Mouse (Mus musculus) adrenal gland, adult 18-20 months (tissue): Measurements from ENCODE around the gene Mllt1. TPM values are rescaled to one million over a fixed set of nuclear protein-coding genes. Genes with fewer than 3 reads are reported as not detected.
A peak's percentile ranks its signal among the peaks of the same experiment; 100 is the strongest.
"Not testable (repeated sequence)": the region's sequence is repeated elsewhere in the genome, so short reads cannot be mapped to it uniquely, and the experiment has no call there.

Experiments
- DNase-seq, 2 experiments: peaks; one replicate each; pipeline ENCODE4 v3.0.0; 2021 to 2022; ENCODE audit warnings: low spot score in 2 of 2
- total RNA-seq, 2 experiments: library from RNA; stranded (reverse); gene quantifications; 1 replicate in 1 of 2; 2 replicates in 1 of 2; pipeline ENCODE4 v1.2.3; 2021

Gene Mllt1
- total RNA-seq, 2 experiments from 2014 or later: 31.1 to 32.4 TPM

GRCm38 (mm10) chr17:56938751-56939150 is 3.5 kb upstream of the Mllt1 start:
- no peak for DNase-seq

DNA sequence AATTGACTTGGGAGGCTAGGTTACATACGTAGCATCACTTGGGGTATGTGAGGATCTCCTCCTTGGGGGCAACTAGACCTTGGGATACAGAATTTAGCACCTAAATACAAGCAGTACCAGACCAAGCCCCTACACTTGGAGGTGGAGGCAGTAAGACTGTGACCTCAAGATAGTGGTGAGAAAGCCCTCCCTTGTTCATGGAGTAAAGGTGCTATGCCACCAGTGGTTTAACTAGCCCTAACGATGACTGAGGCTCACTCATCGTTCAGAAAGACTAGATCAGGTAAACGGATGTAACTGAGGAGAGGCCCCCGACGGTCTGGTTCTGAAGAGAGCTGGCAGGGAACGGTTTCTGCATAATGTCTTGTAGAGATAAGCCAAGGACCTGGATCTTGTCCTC is 1.5 kb upstream of the Mllt1 start:
- no peak for DNase-seq

GRCm38 (mm10) chr17:56934545-56935330 is 477 bp downstream of the Mllt1 start:
- peak in 1 of 2 experiments; percentile 47 for DNase-seq

DNA sequence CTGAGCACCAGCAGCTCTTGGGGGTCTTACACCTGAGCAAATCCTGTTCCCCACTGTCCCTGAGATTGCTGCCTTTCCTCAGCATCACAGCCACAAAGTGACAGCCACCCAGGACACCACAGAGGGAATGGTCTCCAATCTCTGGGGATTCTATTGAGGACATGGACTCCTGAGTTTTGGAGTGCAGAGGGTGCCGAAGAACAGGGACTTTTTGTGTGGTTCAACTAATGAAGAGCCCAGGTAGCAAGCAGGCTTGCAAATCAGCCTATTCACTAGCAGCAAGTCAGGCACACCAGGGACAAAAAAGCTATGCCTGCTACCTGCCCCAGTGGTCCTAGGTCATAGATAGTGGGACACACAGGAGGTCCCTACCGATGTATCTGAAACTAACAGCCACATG is 1.8 kb downstream of the Mllt1 start:
- no peak for DNase-seq

DNA sequence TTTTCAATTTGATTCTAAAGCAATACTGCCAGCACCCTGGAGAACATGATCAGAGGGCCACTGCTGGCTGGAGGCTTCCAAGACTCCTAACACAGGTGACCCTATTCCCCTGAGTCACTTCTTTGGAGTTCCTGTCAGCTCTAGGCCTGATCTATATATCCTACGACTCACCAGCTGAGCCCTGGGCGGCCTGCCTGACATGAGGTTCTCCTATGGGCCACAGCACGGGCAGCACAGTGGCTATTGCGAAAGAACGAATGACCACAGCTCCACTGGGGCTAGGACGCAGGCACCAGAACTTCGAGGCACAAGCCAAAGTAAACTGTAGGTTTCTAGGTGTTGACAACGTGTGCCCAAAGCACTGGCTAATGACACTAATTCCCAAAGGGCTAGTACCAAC is 5.2 kb downstream of the Mllt1 start:
- no peak for DNase-seq

DNA sequence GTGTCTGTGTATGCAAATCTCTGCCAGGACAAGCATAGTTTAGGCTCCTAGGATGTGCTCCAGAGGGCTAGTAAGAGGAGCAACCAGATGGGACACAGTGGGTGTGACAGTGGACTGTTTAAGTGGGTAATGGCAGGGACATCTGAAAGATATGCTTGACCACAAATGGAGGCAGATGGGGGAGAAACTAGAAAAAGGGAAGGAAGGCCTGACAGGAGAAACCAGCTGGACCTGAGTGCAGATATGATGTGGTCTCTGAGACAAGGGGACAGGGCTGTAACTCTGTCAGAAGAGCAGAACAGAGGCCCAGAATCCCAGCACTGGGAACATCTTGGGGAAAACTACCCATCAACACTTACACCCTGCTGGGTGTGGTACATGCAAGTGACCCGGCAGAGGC is 5.7 kb downstream of the Mllt1 start:
- no peak for DNase-seq

GRCm38 (mm10) chr17:56929101-56929500 is 6.1 kb downstream of the Mllt1 start:
- DNase-seq: no peak

DNA sequence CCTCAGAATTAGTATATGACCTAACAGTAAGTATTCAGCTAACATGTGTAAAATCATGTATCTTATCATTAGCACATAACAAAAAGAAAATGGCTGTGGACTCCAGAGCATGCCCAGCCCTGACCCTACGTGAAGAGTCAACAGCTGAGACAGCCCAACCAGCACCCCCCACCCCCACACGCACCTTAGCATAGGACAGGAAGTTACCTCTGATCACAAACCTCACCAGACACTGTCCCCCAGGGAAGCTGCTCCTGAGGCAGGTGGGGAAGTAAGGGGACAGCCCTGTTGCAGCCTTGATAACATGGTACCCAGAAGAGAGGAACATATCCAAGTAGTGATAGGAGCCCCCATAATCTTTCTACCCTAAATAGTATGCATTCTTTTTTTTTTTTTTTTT is 9.2 kb downstream of the Mllt1 start:
- DNase-seq: no peak

- no peak for DNase-seq
These were observed 15.5 kb downstream of the Mllt1 start for GRCm38 (mm10) chr17:56919725-56920124.

GRCm38 (mm10) chr17:56917166-56917565 is 18.0 kb downstream of the Mllt1 start:
- DNase-seq: no peak

GRCm38 (mm10) chr17:56913444-56913843 is 21.8 kb downstream of the Mllt1 start:
- no peak for DNase-seq

GRCm38 (mm10) chr17:56913023-56913422 is 22.2 kb downstream of the Mllt1 start:
- no peak for DNase-seq

DNA sequence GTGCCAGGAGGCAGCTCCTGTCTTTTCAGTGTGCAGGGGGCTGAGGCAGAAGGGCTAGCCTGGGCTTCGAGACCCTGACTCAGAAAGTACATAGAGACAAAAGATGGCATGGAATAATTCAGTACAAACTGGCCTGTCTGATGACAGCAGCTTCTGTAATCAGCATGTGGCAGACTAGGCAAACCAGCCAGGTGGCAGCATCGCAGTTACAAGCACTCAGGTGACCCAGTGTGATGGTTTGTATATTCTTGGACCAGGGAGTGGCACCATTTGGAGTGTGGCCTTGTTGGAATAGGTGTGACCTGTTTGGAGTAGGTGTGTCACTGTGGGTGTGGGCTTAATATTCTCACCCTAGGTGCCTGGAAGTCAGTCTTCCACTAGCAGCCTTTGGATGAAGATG is 25.5 kb downstream of the Mllt1 start:
- DNase-seq: not testable (repeated sequence)

GRCm38 (mm10) chr17:56907887-56908286 is 27.3 kb downstream of the Mllt1 start:
- no peak for DNase-seq

- DNase-seq: no peak
These were observed 28.1 kb downstream of the Mllt1 start for GRCm38 (mm10) chr17:56907096-56907495.

DNA sequence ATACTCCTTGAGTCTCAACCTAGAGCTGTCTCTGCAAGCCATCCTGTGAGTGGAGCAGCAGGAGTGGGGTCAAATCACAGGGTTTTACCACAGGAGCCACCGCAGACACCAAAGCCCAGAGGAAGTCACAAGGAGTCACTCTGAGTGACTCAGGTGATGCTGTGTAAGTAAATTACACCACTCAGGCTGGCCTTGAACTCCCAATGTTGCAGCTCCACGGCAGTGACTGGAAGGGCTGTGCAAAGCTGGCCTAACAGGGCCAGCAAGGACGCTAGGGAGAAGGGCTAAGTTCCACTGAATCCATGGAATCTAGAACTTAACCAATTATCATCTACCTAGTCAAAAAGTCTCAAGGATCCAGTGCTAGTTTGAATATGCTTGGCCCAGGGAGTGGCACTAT is 29.0 kb downstream of the Mllt1 start:
- no peak for DNase-seq

DNA sequence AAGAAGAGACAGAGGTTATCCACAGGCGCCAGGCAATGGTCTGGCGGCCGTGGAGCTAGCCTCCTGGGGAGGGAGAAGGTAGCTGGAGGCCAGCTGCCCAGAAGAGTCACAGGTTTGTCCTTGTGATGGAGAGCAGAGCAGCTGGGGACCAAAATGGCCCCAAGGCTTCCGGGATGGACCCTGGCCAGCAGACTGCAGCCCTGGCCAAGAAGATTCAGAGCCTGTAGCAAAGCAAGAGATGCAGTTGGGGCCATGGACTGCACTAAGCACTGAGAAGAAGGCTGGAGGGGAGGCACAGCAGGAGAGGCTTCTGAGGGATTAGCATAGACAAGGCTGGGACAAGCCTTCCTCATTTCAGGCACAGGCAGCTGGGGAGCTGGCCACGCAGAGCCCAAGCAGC is 32.5 kb downstream of the Mllt1 start:
- DNase-seq: no peak

DNA sequence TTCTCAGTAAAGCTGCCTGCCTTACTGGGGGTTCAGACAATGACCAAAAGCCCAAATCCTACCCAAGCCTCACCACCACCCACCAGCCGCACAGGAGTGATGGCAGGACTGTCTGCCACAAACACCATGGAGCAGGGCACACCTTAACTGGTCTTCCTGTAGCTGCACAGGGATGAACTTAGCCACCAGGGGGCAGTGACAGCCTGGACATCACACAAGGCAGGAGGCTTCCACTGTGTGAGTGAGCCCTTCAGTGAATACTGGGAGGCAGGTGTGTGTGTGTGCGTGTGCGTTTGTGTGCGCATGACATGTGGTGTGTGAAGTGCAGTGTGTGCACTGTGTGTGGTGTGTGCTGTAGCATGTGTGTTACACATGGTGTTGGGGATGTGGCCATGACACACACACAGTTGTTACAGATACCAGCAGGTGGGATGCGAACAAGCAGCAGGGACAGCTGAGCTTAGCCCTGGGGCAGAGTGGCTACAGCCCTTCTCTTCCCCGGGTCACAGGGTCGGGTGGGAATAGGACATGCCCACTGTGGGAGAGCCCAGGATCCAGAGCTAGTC is 37.5 kb downstream of the Mllt1 start:
- DNase-seq: peak; percentile 72

DNA sequence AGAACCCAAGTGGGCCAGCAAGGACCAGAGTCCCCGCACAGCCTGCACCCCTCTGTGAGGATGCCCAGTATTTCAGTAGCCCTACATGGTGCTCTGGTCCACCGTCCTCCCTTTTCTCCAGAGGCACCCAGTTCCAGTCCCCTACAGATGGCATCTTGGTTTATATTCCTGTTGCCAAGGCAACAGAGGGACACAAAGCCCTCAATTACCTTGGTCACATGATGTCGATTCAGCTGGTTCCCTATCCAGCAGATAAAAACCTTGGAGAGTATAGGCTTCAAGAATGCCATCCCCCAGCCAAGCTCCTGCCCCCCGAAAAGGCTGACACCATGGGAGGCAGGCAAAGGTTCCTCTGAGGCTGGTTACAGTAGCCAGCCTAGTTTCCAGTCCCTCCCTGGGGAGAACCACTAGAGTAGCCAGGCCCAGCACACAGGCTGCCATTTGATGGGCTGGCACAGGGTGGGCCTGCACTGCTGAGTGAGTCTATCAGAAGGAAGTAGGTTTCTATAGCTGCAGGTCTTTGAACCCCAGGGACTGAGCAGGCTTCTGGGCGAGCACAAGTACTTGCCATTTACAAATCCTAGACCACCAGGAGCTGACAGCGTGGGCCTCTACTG is 38.6 kb downstream of the Mllt1 start:
- DNase-seq: no peak

DNA sequence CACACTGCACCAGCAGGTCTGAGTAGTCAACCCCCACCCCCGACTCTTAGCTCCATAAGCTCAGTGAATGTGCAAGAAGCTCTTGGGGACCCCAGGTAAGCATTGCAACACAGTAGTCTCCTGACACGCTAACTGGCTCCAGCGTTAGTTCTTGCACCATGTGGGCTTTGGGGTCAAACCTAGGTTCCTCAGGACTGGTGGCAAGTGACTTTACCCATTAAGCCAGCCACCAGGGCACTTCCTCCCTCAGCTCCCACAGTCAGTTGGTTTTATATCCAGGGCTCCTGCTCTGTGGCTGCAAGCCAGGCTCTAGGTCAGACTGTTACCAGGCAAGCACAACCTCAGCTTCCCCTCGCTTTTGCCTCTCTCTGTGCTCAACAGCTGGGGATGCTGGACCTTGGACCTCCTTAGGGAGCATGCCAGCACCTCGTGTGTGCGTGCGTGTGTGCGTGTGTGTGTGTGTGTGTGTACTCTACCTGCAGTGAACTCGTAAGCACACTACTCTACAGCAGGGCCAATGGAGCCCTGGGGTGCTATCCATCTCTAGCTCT is 39.8 kb downstream of the Mllt1 start:
- DNase-seq: no peak

- no peak for DNase-seq
These were observed 45.2 kb downstream of the Mllt1 start for GRCm38 (mm10) chr17:56890018-56890417.

- DNase-seq: no peak
These were observed 47.2 kb downstream of the Mllt1 start for GRCm38 (mm10) chr17:56888050-56888449.
